Mouse (Mus musculus) small intestine, adult 2 months (tissue): ENCODE data around the gene Pik3r5. TPM values are rescaled to one million over a fixed set of nuclear protein-coding genes. Genes with fewer than 3 reads are reported as not detected.

Source experiments
- H3K27ac ChIP-seq: fragments of 200-500 bp; 2 replicates; pipeline ENCODE4 v1.5.1; 2012; ENCODE audit warnings: low read depth, low read length, control low read depth, inconsistent platforms; ENCODE audit not compliant: insufficient read depth
- H3K27me3 ChIP-seq: fragments of 200-500 bp; 2 replicates; pipeline ENCODE4 v1.6.1; 2012; ENCODE audit warnings: mild to moderate bottlenecking, moderate library complexity, low read length, inconsistent platforms; ENCODE audit not compliant: control insufficient read depth, insufficient read depth
- H3K36me3 ChIP-seq: fragments of 200-500 bp; 2 replicates; pipeline ENCODE4 v1.6.1; 2012; ENCODE audit warnings: mild to moderate bottlenecking, low read length, control low read depth, inconsistent platforms; ENCODE audit not compliant: control insufficient read depth, insufficient read depth
- H3K4me1 ChIP-seq: fragments of 200-500 bp; 2 replicates; pipeline ENCODE4 v1.6.1; 2012; ENCODE audit warnings: low read length, inconsistent platforms, mixed read lengths; ENCODE audit not compliant: control insufficient read depth, insufficient read depth, insufficient read length
- H3K4me3 ChIP-seq: fragments of 200-500 bp; 2 replicates; pipeline ENCODE4 v1.5.1; 2012; ENCODE audit warnings: low read depth, mild to moderate bottlenecking, control low read depth, inconsistent platforms, low read length, moderate library complexity
- CTCF ChIP-seq: fragments of 200-500 bp; IDR thresholded peaks from 2 replicates; pipeline ENCODE4 v1.5.1; 2012; ENCODE audit warnings: low read depth, mild to moderate bottlenecking, control low read depth, inconsistent platforms, low read length, moderate library complexity, mixed read lengths; ENCODE audit not compliant: insufficient replicate concordance, insufficient read length; ENCODE audit errors: extremely low read depth
- POLR2A ChIP-seq: fragments of 200-500 bp; IDR thresholded peaks from 2 replicates; pipeline ENCODE4 v1.6.1; 2012; ENCODE audit warnings: low read depth, mild to moderate bottlenecking, control low read depth, inconsistent platforms, low read length, moderate library complexity
- WGBS: fragments of 180-500 bp; shearing (Covaris S2); methylation state at CpG from one replicate; pipeline ENCODE4 v1.1.7; 2018; 5-methylcytosine and 5-hydroxymethylcytosine counted together
- polyA plus RNA-seq: library from polyadenylated mRNA; depleted of rRNA; stranded (reverse); fragments of >200 nt; gene quantifications from 2 replicates; pipeline ENCODE4 v1.2.3, GENCODE M21; 2012

Gene Pik3r5
- polyA plus RNA-seq, 1 experiment: 8.9 TPM

DNA sequence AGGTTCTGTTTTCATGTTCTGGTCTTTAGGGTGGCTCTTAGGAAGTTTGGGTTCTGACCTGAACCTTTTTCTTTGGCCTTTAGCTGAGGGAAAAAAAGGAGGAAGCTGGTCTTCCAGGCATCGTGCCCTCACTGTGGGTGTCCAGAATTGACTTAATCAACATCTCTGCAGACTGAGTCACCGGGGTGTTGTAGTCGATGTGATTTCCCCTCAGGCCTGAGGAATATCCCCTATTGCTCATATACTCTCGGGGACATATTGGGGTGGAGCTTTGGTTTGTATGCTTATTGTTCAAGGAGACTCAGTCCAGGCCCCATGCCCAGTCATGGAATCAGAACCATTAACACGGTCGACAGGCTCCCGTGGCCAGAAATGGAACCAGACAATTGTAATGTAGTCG, 26.2 kb downstream of the Pik3r5 start:
- WGBS: 73% methylated on average over 8 of the region's 8 CpGs
- H3K27me3 ChIP-seq: no peaks in the 10 kb centered on the region

DNA sequence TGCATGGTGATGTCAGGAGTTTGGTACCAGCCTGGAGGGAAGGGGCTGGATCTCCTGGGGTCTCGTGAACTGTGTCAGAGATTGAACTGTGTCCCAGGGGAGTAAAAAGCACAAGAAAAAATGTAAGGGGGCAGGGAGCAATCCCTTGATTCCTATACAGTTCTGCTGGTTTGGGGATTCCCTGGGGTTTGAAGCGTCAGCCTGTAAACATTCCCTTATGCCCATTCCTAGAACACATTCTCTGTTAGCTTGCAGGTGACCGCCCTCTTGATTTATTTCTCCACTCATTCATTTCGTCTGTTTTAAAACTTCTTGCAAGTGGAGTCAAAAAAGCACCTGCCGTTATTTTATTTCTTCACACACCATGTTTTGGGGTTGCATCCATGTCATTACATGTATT, 27.1 kb downstream of the Pik3r5 start:
- 71% methylated on average over 5 of the region's 5 CpGs for WGBS
- TF ChIP-seq CTCF: no peak
- no peak for TF ChIP-seq POLR2A
- no peaks in the 10 kb centered on the region for H3K36me3 ChIP-seq
- no peak overlapping the region for H3K27ac ChIP-seq
- no peak overlapping the region for H3K4me3 ChIP-seq
- no peaks in the 10 kb centered on the region for H3K27me3 ChIP-seq
- no peaks in the 10 kb centered on the region for H3K4me1 ChIP-seq

More for the DNA sequence above, 26.2 kb downstream of the Pik3r5 start:
- no peak overlapping the region for H3K4me3 ChIP-seq
- no peaks in the 10 kb centered on the region for H3K4me1 ChIP-seq
- no peaks in the 10 kb centered on the region for H3K36me3 ChIP-seq
- H3K27ac ChIP-seq: no peak overlapping the region
- TF ChIP-seq CTCF: no peak
- TF ChIP-seq POLR2A: no peak

DNA sequence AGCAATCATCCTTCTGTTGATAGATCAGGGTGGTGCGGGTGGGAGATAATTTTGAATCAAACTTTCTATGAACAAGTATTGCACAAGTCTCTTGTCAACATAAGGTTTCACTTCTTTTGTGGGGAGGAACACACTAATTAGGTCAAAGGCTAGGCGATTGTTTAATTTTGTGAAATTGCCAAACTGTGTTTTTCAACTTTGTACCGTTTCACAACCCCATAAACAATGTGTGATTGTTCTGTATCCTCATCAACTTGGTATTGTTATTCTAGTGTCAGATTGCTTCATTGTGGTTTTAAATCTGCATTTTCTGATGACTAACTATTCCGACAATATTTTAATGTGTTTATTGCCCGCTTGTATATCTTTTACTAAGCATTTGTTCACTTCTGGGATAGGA, 27.6 kb downstream of the Pik3r5 start:
- Histone ChIP-seq H3K4me3 (no peak overlapping the region), H3K4me1 (no peaks in the 10 kb centered on the region), H3K27me3 (no peaks in the 10 kb centered on the region), H3K27ac (no peak overlapping the region), H3K36me3 (no peaks in the 10 kb centered on the region)
- 33% methylated on average over 5 of the region's 5 CpGs for whole genome bisulfite sequencing
- TF ChIP-seq CTCF: no peak
- no peak for TF ChIP-seq POLR2A

DNA sequence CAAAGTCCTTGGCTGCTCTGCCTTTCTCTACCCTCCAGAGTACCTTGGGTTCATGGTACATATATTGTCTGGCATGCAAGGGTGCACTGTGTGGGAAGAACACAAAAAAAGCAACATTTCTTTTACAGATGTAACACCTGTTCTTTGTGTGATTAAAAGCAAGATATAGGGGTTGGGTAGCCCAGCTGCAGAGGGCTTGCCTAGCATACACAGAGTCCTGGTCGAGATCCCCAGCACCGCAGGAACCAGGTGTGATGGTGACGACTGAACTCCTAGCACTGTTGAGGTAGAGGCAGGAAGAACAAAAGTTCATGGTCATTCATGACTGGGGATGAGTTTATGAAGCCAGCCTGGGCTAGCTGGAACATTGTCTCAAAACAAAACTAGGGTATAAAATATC, 30.8 kb downstream of the Pik3r5 start:
- 62% methylated on average over 3 of the region's 3 CpGs for WGBS
- Histone ChIP-seq H3K4me1 (no peaks in the 10 kb centered on the region), H3K4me3 (no peak overlapping the region), H3K36me3 (no peaks in the 10 kb centered on the region), H3K27ac (no peak overlapping the region), H3K27me3 (no peaks in the 10 kb centered on the region)
- TF ChIP-seq CTCF: no peak
- no peak for TF ChIP-seq POLR2A

DNA sequence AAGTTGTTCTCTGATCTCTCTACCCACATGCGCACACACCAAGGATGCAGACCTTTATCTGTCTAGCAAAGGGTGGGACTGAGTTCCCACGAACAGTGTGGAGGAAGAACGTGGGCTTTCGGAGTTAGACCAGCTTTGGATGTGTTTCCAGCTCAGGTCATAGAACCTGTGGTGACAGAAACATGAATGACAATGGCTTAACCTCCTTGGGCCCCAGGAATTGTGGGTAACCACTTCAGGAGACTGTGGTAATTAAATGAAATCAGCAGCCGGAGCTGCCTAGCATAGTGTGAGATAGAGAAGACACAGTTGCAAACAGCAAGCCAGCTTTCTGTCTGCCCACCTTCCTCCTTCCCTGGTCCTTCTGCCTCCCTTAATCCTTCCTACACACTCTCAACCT, 32.3 kb downstream of the Pik3r5 start:
- TF ChIP-seq POLR2A: no peak
- no peak for TF ChIP-seq CTCF
- no peak overlapping the region for H3K4me3 ChIP-seq
- no peaks in the 10 kb centered on the region for H3K36me3 ChIP-seq
- 70% methylated on average over 5 of the region's 5 CpGs for WGBS
- H3K27ac ChIP-seq: no peak overlapping the region
- no peaks in the 10 kb centered on the region for H3K27me3 ChIP-seq
- H3K4me1 ChIP-seq: no peaks in the 10 kb centered on the region

DNA sequence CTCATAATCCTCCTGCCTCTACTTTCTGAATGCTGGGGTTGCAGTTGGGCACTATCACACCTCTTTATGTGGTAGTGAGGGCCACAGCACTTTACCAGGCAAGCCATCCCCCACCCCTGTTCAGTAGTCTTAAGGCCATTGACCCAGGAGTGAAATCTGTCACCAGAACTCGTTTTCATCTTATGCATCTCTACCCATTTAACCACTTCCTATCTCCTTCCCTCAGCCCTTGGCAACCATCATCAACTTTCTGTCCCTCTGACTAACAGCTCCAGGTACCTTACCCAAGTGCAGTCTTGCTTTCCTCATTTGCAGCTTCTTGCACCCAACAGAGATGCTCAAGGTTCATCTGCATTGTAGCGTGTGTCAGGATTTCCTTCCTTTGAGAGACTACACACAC, 33.2 kb downstream of the Pik3r5 start:
- WGBS: 48% methylated on average over 2 of the region's 2 CpGs

DNA sequence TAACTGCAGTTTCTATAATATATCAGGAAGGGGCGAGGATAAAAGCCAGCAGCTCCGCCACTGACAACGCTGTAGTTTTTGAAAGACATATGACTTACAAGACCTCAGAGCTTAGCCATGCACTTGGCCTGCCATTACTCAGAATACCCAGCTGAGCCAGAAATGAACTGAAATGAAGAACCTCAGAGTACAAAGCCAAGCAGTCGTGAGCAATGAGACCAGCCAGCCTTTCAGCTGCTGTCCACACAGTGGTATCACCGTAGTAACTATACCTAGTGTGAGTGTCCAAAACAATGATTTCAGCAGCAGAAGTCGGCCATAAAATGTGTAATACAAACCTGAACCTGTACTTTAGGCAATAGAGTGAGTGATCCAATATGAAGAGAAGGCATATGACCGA, 35.5 kb downstream of the Pik3r5 start:
- TF ChIP-seq POLR2A (no peak), CTCF (no peak)
- Histone ChIP-seq H3K27me3 (no peaks in the 10 kb centered on the region), H3K27ac (no peak overlapping the region), H3K4me1 (no peaks in the 10 kb centered on the region), H3K36me3 (no peaks in the 10 kb centered on the region), H3K4me3 (no peak overlapping the region)
- WGBS: 75% methylated on average over 7 of the region's 7 CpGs

More for the DNA sequence above, 33.2 kb downstream of the Pik3r5 start:
- no peaks in the 10 kb centered on the region for H3K36me3 ChIP-seq
- H3K27ac ChIP-seq: no peak overlapping the region
- H3K4me3 ChIP-seq: no peak overlapping the region
- no peaks in the 10 kb centered on the region for H3K4me1 ChIP-seq
- H3K27me3 ChIP-seq: no peaks in the 10 kb centered on the region
- TF ChIP-seq POLR2A (no peak), CTCF (no peak)
